Mouse (Mus musculus) testis, adult 2 months (tissue): ENCODE measurements at regions not wholly inside any gene's neighbourhood (a gene's known extent, or its start where the extent isn't known, plus 50 kb on each side); places are given as distances from the start of the nearest gene placed in this dataset.

Source experiments
- CTCF ChIP-seq: fragments of 200-500 bp; IDR thresholded peaks from 2 replicates; pipeline ENCODE4 v1.5.1; 2012; ENCODE audit warnings: low read depth, mild to moderate bottlenecking, inconsistent platforms, low read length, moderate library complexity; ENCODE audit not compliant: control insufficient read depth, insufficient read depth, insufficient replicate concordance
- POLR2A ChIP-seq: fragments of 200-500 bp; IDR thresholded peaks from 2 replicates; pipeline ENCODE4 v1.6.1; 2012; ENCODE audit warnings: low read depth, mild to moderate bottlenecking, inconsistent platforms, low read length, moderate library complexity; ENCODE audit not compliant: control insufficient read depth

DNA sequence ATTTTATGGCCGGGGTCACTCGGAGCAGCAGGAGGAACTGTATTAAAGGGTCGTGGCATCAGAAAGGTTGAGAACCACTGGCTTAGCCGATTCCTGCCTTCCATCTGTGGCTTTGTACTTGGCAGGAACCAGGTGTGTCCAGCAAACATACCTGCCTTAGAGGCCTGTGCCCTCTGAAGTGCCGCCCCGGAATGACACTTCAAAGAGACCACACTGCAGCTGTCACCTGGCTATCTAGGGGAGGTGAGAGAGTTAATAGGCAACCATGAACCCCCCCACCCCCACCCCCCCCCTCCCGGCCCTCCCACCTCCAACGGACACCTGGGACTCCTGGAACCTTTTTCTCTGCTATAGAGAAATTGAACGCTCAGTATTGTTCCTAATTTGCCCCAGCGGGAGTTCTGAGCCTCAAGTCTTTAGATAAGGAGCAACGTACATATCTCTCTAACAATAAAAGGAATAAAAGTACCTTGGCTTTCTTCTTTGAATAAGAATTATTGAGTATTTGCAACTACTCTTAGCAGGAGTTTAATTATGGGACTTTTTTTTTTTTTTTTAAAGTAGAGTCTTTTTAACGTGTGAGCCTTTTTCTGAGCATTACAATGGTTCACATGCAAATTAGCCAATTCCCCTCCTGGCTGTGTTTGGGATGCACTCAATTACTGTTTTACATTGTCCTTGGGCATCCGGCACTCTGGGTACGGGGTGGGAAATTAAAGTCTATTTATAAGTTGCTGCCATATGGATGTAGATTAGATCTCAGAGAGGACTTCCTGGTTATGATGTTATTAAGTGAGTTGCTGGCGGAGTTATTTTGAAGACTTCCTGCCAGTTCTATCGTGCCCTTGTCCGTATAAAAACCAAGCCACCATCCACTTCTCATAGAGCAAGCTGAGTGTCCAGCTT, 53.5 kb downstream of the Phlda1 start:
- TF ChIP-seq POLR2A = no peak
- TF ChIP-seq CTCF = no peak
